Mouse (Mus musculus): ENCODE measurements at regions not wholly inside any gene's neighbourhood (a gene's known extent, or its start where the extent isn't known, plus 50 kb on each side); places are given as distances from the start of the nearest gene placed in this dataset.

DNA sequence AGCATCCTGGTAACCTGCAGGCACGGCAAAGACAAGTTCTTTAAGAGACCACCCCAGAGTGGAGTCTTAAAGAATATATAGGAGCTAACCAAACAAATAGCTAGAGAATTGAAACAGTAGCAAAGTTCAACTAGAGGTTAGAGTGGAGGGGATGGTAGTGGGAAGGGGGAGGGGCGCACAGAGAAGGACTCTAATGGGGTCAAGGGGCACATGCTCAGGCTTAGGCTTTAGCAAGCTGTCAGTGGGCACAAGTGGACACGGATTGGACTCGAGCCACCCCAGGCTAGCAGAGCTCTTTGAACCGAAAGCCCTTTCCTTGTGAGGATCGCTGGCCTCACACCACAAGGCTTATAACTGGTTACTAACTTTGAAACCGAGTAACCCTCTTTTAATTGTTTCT is 53.4 kb upstream of the Sipa1l1 start:
- DNase-seq (ENCODE audit: low spot score in 2 of 2) = no peak
